Comparison of ENCODE assay signal across 21 mouse cellular contexts in genomic region chr2:131485126-131485525, GRCm38 (mm10).
"Had no signal": no experiment of that assay in that cellular context is flagged by ENCODE, and none has a peak within 500 bp of the region (broad histone marks: within the 10 kb centered on the region; RNA-seq: fewer than 3 reads in every experiment).

No protein-coding gene starts in this region.

- H3K27ac ChIP-seq: kidney, postnatal 0 days; layer of hippocampus, adult 2 months; limb, embryonic 15.5 days; liver, embryonic 14.5 days; stomach, postnatal 0 days had no signal

- H3K27me3 ChIP-seq: limb, embryonic 12.5 days; limb, embryonic 15.5 days had no signal

- H3K36me3 ChIP-seq: limb, embryonic 12.5 days; limb, embryonic 15.5 days had no signal

- H3K9ac ChIP-seq: limb, embryonic 12.5 days; limb, embryonic 15.5 days; liver, embryonic 14.5 days; liver, postnatal 0 days; lung, embryonic 14.5 days had no signal

- H3K4me2 ChIP-seq: limb, embryonic 12.5 days; limb, embryonic 15.5 days; liver, embryonic 11.5 days; lung, embryonic 14.5 days; midbrain, embryonic 11.5 days had no signal

- H3K9me3 ChIP-seq: limb, embryonic 12.5 days; limb, embryonic 15.5 days had no signal

- ATAC-seq: liver, postnatal 0 days had no signal

- DNase-seq: kidney, adult 2 months; kidney, postnatal 25 days; layer of hippocampus, adult 9-11 months; liver, postnatal 0 days; lung, embryonic 14.5 days; lung, postnatal 14 days; lung, postnatal 4 days; midbrain, embryonic 14.5 days; right cerebral cortex, adult 18-20 months; right cerebral cortex, postnatal 14 days; right cerebral cortex, postnatal 4 days; thymus, adult 18-20 months; thymus, postnatal 36 days had no signal

- H3K4me3 ChIP-seq: layer of hippocampus, adult 2 months; limb, embryonic 12.5 days; limb, embryonic 15.5 days had no signal
